Mouse (Mus musculus): ENCODE results near the gene Rnf225. TPM values are rescaled to one million over a fixed set of nuclear protein-coding genes. Genes with fewer than 3 reads are reported as not detected.
A peak's percentile ranks its signal among the peaks of the same experiment; 100 is the strongest.
"Not testable (repeated sequence)": the region's sequence is repeated elsewhere in the genome, so short reads cannot be mapped to it uniquely, and the experiment has no call there.

The Rnf225 gene
- polyA plus RNA-seq, 1 experiment from 2014 or later, result 0.83 TPM

DNA sequence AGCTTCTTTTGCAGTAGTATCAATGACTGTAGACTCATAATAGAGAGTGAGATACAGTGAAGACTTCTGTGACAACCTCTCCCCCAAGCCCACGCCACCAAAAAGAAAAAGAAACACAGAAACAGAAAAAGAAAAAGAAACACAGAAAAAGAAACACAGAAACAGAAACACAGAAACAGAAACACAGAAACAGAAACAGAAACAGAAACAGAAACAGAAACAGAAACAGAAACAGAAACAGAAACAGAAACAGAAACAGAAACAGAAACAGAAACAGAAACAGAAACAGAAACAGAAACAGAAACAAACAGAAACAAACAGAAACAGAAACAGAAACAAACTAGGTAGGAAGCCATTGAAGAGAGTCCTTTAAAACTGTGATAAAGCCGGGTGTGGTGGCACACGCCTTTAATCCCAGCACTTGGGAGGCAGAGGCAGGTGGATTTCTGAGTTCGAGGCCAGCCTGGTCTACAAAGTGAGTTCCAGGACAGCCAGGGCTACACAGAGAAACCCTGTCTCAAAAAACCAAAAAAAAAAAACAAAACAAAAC, 10.1 kb downstream of the Rnf225 start:
- 79% methylated on average over 4 of the region's 4 CpGs for WGBS
- not testable (repeated sequence) for ATAC-seq (ENCODE audit: low FRiP score); H3K27me3 ChIP-seq; H3K36me3 ChIP-seq (replicated peaks); H3K9me3 ChIP-seq; H3K4me3 ChIP-seq (replicated peaks); H3K27ac ChIP-seq; H3K9ac ChIP-seq; H3K4me1 ChIP-seq; H3K4me2 ChIP-seq

DNA sequence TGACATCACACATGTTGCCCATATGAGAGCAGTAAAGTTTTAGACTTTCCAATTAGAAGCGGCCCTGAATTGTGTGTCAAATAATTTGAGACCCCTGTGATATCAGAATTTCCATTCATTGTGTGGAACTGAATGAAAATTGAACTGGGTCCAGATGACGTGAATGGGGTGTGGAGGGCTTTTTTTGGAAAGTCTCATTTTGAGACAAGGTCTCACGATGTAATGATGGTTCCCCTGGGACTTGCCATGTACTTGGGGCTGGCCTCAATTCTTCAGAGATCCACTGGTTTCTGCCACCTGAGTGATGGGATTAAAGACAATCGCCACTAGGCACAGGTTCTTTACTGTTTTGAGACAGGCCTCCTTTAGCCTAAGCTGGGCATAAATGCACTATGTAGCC, 13.4 kb downstream of the Rnf225 start:
- no peak overlapping the region for H3K4me3 ChIP-seq (replicated peaks)
- no peak overlapping the region for H3K4me2 ChIP-seq
- no peak overlapping the region for H3K9ac ChIP-seq
- no peaks in the 10 kb centered on the region for H3K36me3 ChIP-seq (replicated peaks)
- H3K27me3 ChIP-seq, result 0 out of 2 replicates have a peak, but pooled peaks cover 3% of the 10 kb centered on the region
- ATAC-seq (ENCODE audit: low FRiP score), result no peak
- no peaks in the 10 kb centered on the region for H3K9me3 ChIP-seq
- no peaks in the 10 kb centered on the region for H3K4me1 ChIP-seq
- H3K27ac ChIP-seq, result no peak overlapping the region
- 87% methylated on average over 4 of the region's 4 CpGs for WGBS

- H3K4me1 ChIP-seq, result no peaks in the 10 kb centered on the region
- no peak overlapping the region for H3K9ac ChIP-seq
- no peaks in the 10 kb centered on the region; the same call in 1 of the 2 replicates for H3K27me3 ChIP-seq
- no peak overlapping the region for H3K4me2 ChIP-seq
- no peak overlapping the region for H3K27ac ChIP-seq
- H3K36me3 ChIP-seq (replicated peaks), result no peaks in the 10 kb centered on the region
- ATAC-seq (ENCODE audit: low FRiP score), result no peak
- no peaks in the 10 kb centered on the region for H3K9me3 ChIP-seq
- H3K4me3 ChIP-seq (replicated peaks), result no peak overlapping the region
Measured at GRCm38 (mm10) chr7:12943488-12943887, 16.3 kb downstream of the Rnf225 start.

GRCm38 (mm10) chr7:12949032-12949871, 22.0 kb downstream of the Rnf225 start:
- Histone ChIP-seq H3K4me1 (peaks cover 13% of the 10 kb centered on the region), H3K36me3 (replicated peaks) (no peaks in the 10 kb centered on the region), H3K4me2 (peak overlapping the region; percentile 69), H3K9ac (peak overlapping the region; percentile 58), H3K27me3 (no peaks in the 10 kb centered on the region; the same call in 1 of the 2 replicates), H3K4me3 (replicated peaks) (peak overlapping the region; percentile 42), H3K27ac (peak overlapping the region; percentile 86), H3K9me3 (no peaks in the 10 kb centered on the region)
- ATAC-seq (ENCODE audit: low FRiP score), result peak; percentile 97
- 12% methylated on average over 35 of the region's 35 CpGs for WGBS

DNA sequence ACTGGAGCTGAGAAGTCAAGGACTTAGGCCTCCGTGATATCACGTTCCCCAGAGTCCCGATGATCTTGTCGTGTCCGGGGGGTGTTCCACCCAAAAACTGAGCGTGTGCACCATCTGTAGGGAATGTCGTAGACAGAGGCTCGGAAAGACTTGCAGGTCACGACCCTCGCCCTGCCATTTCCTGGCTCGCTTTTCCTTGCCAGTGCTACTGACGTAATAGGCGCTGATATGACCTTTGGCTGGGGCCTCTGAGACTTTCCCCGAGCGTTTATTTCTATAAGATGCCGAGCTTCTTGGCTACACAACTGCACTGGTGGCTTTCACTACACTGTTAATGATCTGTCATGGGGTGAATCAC, 22.6 kb downstream of the Rnf225 start:
- H3K9me3 ChIP-seq, result no peaks in the 10 kb centered on the region
- peak overlapping the region; percentile 69 for H3K4me2 ChIP-seq
- no peaks in the 10 kb centered on the region for H3K36me3 ChIP-seq (replicated peaks)
- peak overlapping the region; percentile 42 for H3K4me3 ChIP-seq (replicated peaks)
- ATAC-seq (ENCODE audit: low FRiP score), result no peak
- H3K27ac ChIP-seq, result peak overlapping the region; percentile 78
- no peaks in the 10 kb centered on the region; the same call in 1 of the 2 replicates for H3K27me3 ChIP-seq
- 9% methylated on average over 16 of the region's 16 CpGs for WGBS
- H3K4me1 ChIP-seq, result peaks cover 13% of the 10 kb centered on the region
- peak overlapping the region; percentile 58 for H3K9ac ChIP-seq

DNA sequence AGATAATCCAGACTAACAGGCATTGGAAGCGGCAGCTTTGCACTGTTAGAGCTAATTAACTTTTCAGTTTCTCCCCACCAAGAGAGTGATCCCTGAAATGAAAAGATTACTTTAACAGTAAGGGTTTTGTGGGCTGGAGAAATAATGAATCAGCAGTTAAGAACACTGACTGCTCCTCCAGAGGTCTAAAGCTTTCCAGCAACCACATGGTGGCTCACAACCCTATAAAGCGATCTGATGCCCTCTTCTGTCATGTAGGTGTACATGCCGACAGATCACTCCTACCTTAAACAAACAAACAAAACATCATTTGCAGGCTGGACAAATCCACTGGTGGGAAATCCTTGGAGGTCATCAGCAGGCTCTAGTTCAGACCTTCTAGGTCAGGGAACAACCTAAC, 27.7 kb downstream of the Rnf225 start:
- Histone ChIP-seq H3K9ac (no peak overlapping the region), H3K4me3 (replicated peaks) (no peak overlapping the region), H3K27me3 (no peaks in the 10 kb centered on the region), H3K9me3 (no peaks in the 10 kb centered on the region), H3K36me3 (replicated peaks) (no peaks in the 10 kb centered on the region), H3K4me1 (peaks cover 7% of the 10 kb centered on the region), H3K4me2 (no peak overlapping the region), H3K27ac (no peak overlapping the region)
- WGBS, result 64% methylated on average over 3 of the region's 3 CpGs
- no peak for ATAC-seq (ENCODE audit: low FRiP score)

GRCm38 (mm10) chr7:12957511-12957910, 30.3 kb downstream of the Rnf225 start:
- WGBS, result 70% methylated on average over 5 of the region's 5 CpGs
- Histone ChIP-seq H3K4me1 (peaks cover 5% of the 10 kb centered on the region; the same call in 1 of the 2 replicates), H3K27me3 (no peaks in the 10 kb centered on the region), H3K9me3 (no peaks in the 10 kb centered on the region), H3K4me3 (replicated peaks) (no peak overlapping the region), H3K9ac (no peak overlapping the region), H3K36me3 (replicated peaks) (no peaks in the 10 kb centered on the region), H3K4me2 (no peak overlapping the region), H3K27ac (no peak overlapping the region)
- ATAC-seq (ENCODE audit: low FRiP score), result no peak

DNA sequence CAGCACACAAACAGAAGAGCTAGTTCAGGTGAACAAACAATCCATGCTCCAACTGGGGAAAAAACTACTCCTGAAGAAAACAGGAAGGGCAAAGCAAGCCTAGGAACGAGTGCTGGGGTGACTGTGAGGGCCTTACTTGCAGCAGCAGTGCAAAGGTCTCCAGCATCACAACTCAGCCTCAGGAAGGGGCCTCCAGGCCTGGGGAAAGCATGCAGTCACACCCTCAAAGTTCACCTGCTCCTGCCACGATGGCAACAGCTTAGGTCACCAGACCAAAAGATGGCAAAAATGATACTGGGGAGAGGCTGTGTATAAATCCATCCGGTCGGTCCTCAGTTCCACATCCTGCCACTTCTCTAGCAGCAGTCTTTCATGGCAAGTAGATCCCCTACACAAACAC, 31.7 kb downstream of the Rnf225 start:
- H3K36me3 ChIP-seq (replicated peaks), result no peaks in the 10 kb centered on the region
- H3K4me3 ChIP-seq (replicated peaks), result no peak overlapping the region
- no peak overlapping the region for H3K4me2 ChIP-seq
- no peak overlapping the region for H3K9ac ChIP-seq
- H3K4me1 ChIP-seq, result peaks cover 5% of the 10 kb centered on the region; the same call in 1 of the 2 replicates
- H3K9me3 ChIP-seq, result no peaks in the 10 kb centered on the region
- no peak for ATAC-seq (ENCODE audit: low FRiP score)
- H3K27ac ChIP-seq, result no peak overlapping the region
- WGBS, result 82% methylated on average over 4 of the region's 4 CpGs
- H3K27me3 ChIP-seq, result no peaks in the 10 kb centered on the region

GRCm38 (mm10) chr7:12959718-12960117, 32.5 kb downstream of the Rnf225 start:
- WGBS, result 12% methylated on average over 4 of the region's 4 CpGs
- H3K4me3 ChIP-seq (replicated peaks), result no peak overlapping the region
- no peak for ATAC-seq (ENCODE audit: low FRiP score)
- H3K36me3 ChIP-seq (replicated peaks), result no peaks in the 10 kb centered on the region
- H3K9me3 ChIP-seq, result no peaks in the 10 kb centered on the region
- peaks cover 6% of the 10 kb centered on the region; the same call in 1 of the 2 replicates for H3K4me1 ChIP-seq
- no peaks in the 10 kb centered on the region for H3K27me3 ChIP-seq
- no peak overlapping the region for H3K9ac ChIP-seq
- H3K4me2 ChIP-seq, result no peak overlapping the region
- H3K27ac ChIP-seq, result no peak overlapping the region

- peak overlapping the region; percentile 39 for H3K4me3 ChIP-seq (replicated peaks)
- no peaks in the 10 kb centered on the region for H3K9me3 ChIP-seq
- peak overlapping the region; percentile 78 for H3K27ac ChIP-seq
- WGBS, result 4% methylated on average over 29 of the region's 29 CpGs
- H3K27me3 ChIP-seq, result no peaks in the 10 kb centered on the region
- H3K36me3 ChIP-seq (replicated peaks), result no peaks in the 10 kb centered on the region
- peaks cover 18% of the 10 kb centered on the region for H3K4me1 ChIP-seq
- peak; percentile 76 for ATAC-seq (ENCODE audit: low FRiP score)
- peak overlapping the region; percentile 56 for H3K9ac ChIP-seq
- H3K4me2 ChIP-seq, result peak overlapping the region; percentile 61
Measured at GRCm38 (mm10) chr7:12961511-12962141, 34.4 kb downstream of the Rnf225 start.

DNA sequence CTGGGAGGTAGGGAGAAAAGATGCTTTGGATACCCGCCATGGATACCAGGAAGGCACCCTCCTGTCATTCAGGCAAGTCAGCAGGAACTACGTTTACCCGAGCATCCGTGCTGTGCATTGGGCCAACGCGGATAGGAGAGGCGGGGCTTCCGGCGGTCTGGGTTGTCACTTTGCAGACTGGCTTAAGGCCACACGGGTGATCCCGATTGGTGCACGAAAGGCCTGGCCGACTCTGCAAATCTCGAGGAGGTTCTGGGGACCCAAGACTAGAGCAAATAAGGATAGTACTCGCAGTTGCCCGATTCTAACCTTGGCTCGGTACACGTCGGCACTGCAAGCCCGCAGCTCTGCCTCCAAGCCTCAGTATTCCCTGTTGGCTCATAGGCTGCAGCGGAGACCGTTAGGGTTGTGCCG, 38.5 kb downstream of the Rnf225 start, which contains the start of gene Zfp324:
Zfp324 (plus strand) TSS at position 161 of the 414 bp plus-strand sequence.
- peak; percentile 95 for ATAC-seq (ENCODE audit: low FRiP score)
- Histone ChIP-seq H3K36me3 (replicated peaks) (peaks cover 22% of the 10 kb centered on the region), H3K27me3 (no peaks in the 10 kb centered on the region), H3K4me1 (peaks cover 30% of the 10 kb centered on the region), H3K4me2 (peak within 1 kb of the TSS; percentile 90), H3K9ac (peak within 1 kb of the TSS; percentile 92), H3K27ac (peak within 1 kb of the TSS; percentile 90), H3K9me3 (no peaks in the 10 kb centered on the region), H3K4me3 (replicated peaks) (peak within 1 kb of the TSS; percentile 68)
- under 1% methylated on average over 23 of the region's 23 CpGs for WGBS

DNA sequence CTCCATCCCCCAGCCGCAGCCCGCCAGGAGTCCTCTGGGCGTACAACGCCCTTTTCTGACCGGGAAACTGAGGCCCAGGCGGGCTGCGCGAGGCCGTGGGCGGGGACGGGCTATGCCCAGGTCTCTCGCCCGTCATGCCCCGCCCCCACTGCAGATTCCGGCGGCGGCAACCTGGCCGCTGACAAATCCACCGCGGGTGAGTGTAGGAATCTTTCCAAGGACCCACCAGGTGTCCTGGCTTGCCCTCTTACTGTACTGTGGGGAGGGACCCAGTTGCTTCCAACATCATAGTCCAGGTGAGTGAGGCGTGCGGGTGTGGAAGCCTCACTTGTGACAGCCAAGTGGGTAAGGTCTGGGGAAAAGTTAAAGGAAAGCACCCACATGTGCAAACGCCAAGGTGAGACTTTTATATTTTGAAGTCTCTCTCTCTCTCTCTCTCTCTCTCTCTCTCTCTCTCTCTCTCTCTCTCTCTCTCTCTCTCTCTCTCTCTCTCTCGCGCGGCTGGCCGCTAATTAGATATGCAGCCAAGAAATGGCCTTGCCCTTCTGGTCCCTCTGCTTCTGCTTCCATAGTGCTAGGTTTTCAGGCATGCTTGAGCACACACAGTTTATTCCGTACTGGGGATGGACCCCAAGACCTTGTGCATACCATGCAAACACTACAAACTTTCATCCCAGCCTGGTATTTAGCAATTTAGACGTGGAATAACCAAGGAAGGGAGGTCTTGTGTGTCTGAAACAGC, 39.1 kb downstream of the Rnf225 start:
- H3K36me3 ChIP-seq (replicated peaks), result peaks cover 28% of the 10 kb centered on the region
- WGBS, result 1% methylated on average over 29 of the region's 29 CpGs
- H3K9ac ChIP-seq, result peak overlapping the region; percentile 92
- H3K9me3 ChIP-seq, result no peaks in the 10 kb centered on the region
- H3K4me1 ChIP-seq, result peaks cover 28% of the 10 kb centered on the region
- peak overlapping the region; percentile 90 for H3K4me2 ChIP-seq
- H3K27me3 ChIP-seq, result no peaks in the 10 kb centered on the region
- H3K27ac ChIP-seq, result peak overlapping the region; percentile 90
- peak; percentile 57 for ATAC-seq (ENCODE audit: low FRiP score)
- H3K4me3 ChIP-seq (replicated peaks), result peak overlapping the region; percentile 68

Measured in forebrain, embryonic 12.5 days (tissue).